Mouse (Mus musculus) stomach, postnatal 0 days (tissue): ENCODE data around the gene Vwce.

ENCODE experiments used
- CTCF ChIP-seq: IDR thresholded peaks from 2 replicates; pipeline ENCODE4 v1.5.1; 2016; ENCODE audit warnings: antibody characterized with exemption, low read depth, mild to moderate bottlenecking, moderate library complexity
- EP300 ChIP-seq: optimal IDR thresholded peaks from 2 replicates; pipeline ENCODE3; 2016; ENCODE audit warnings: antibody characterized with exemption

DNA sequence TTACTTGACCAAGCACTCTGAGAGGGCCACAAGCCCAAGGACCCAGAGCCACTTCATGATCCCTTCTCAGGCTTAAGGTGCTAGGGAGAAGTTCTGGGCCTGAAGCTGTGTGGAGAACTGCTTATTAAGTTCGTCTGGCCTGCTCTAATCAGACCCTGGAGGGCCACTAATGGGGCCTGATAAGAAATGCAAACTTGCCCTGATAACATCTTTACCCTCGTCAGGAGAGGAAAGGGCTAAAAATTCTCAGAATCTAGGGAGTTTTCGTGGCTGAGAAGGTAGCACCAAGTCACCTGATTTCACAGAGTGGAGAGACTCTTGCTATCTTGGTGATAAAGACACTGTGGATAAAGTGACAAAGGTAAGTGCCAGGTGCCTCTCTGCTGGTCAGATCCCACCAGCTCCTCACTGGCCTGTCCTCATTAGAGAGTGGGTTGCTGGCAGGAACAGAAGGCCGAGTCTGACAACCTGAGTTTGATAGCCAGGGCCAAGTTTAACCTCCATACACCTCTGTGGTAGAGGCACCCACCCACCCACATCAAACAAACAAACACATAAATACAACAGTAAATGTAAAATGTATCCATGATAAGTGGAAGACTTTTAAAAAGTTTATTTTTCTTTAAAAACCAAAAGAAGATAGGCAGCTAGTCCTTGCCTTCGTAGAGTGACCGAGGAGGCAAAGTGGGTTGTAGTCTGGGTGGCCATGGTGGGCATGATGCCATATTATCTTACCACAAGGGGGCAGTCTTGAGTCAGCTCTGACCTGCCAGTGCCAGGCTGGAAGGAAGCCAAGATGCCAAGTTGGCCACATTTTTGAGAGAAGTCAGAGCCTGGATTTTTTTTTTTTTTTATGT is 44.1 kb downstream of the Vwce start, which contains the start of gene Pga5:
- TF ChIP-seq CTCF (peak; percentile 93), EP300 (no peak)
